Mouse (Mus musculus) embryonic facial prominence, embryonic 13.5 days (tissue): ENCODE measurements at regions not wholly inside any gene's neighbourhood (a gene's known extent, or its start where the extent isn't known, plus 50 kb on each side); places are given as distances from the start of the nearest gene placed in this dataset.

ENCODE experiments used
- ATAC-seq: fragments of 200-750 bp; cut with Nextera tagmentation; 2 replicates; pipeline ENCODE4 v1.8.0; 2017; ENCODE audit warnings: low read depth; ENCODE audit not compliant: insufficient number of reproducible peaks, insufficient read depth, low FRiP score, low TSS enrichment
- H3K27ac ChIP-seq: fragments of 300-500 bp; sonication (generic); 2 replicates; pipeline ENCODE4 v1.5.1; 2015; ENCODE audit warnings: moderate library complexity, mild to moderate bottlenecking, inconsistent platforms
- H3K27me3 ChIP-seq: fragments of 300-500 bp; sonication (generic); 2 replicates; pipeline ENCODE4 v1.6.1; 2015; ENCODE audit warnings: mild to moderate bottlenecking, inconsistent platforms
- H3K36me3 ChIP-seq: fragments of 300-500 bp; sonication (generic); 2 replicates; pipeline ENCODE4 v1.6.1; 2015; ENCODE audit warnings: mild to moderate bottlenecking, inconsistent platforms
- H3K4me1 ChIP-seq: fragments of 300-500 bp; sonication (generic); 2 replicates; pipeline ENCODE4 v1.6.1; 2015; ENCODE audit warnings: inconsistent platforms
- H3K4me2 ChIP-seq: fragments of 300-500 bp; sonication (generic); 2 replicates; pipeline ENCODE4 v1.6.1; 2015; ENCODE audit warnings: moderate library complexity, mild to moderate bottlenecking, inconsistent platforms
- H3K4me3 ChIP-seq: fragments of 300-500 bp; sonication (generic); 2 replicates; pipeline ENCODE4 v1.5.1; 2015; ENCODE audit warnings: mild to moderate bottlenecking, inconsistent platforms
- H3K9ac ChIP-seq: fragments of 300-500 bp; sonication (generic); 2 replicates; pipeline ENCODE4 v1.6.1; 2015; ENCODE audit warnings: mild to moderate bottlenecking, inconsistent platforms
- H3K9me3 ChIP-seq: fragments of 300-500 bp; sonication (generic); 2 replicates; pipeline ENCODE4 v1.6.1; 2016; ENCODE audit warnings: inconsistent platforms
- WGBS: fragments of 180-500 bp; shearing (Covaris S2); methylation state at CpG from one replicate; pipeline ENCODE4 v1.1.7; 2015; ENCODE audit warnings: mixed read lengths; 5-methylcytosine and 5-hydroxymethylcytosine counted together

- H3K4me3 ChIP-seq = no peak overlapping the region
- H3K9ac ChIP-seq = no peak overlapping the region
- no peak for ATAC-seq
- H3K36me3 ChIP-seq = no peaks in the 10 kb centered on the region
- H3K27me3 ChIP-seq = no peaks in the 10 kb centered on the region
- no peaks in the 10 kb centered on the region for H3K9me3 ChIP-seq
- H3K4me2 ChIP-seq = no peak overlapping the region
- no peak overlapping the region for H3K27ac ChIP-seq
- no peaks in the 10 kb centered on the region for H3K4me1 ChIP-seq
Observed at GRCm38 (mm10) chr4:26422084-26422483, 75.4 kb upstream of the Manea start.

GRCm38 (mm10) chr4:26404266-26404665 lies 57.6 kb upstream of the Manea start:
- ATAC-seq = no peak
- H3K27ac ChIP-seq = no peak overlapping the region
- H3K4me1 ChIP-seq = no peaks in the 10 kb centered on the region
- no peak overlapping the region for H3K4me3 ChIP-seq
- WGBS = 82% methylated on average over 2 of the region's 2 CpGs
- H3K27me3 ChIP-seq = no peaks in the 10 kb centered on the region
- H3K9ac ChIP-seq = no peak overlapping the region
- H3K36me3 ChIP-seq = no peaks in the 10 kb centered on the region
- H3K9me3 ChIP-seq = no peaks in the 10 kb centered on the region
- no peak overlapping the region for H3K4me2 ChIP-seq

GRCm38 (mm10) chr4:26402213-26402612 lies 55.5 kb upstream of the Manea start:
- H3K27me3 ChIP-seq = no peaks in the 10 kb centered on the region
- H3K4me2 ChIP-seq = no peak overlapping the region
- no peak for ATAC-seq
- no peak overlapping the region for H3K27ac ChIP-seq
- H3K36me3 ChIP-seq = no peaks in the 10 kb centered on the region
- no peaks in the 10 kb centered on the region for H3K9me3 ChIP-seq
- H3K9ac ChIP-seq = no peak overlapping the region
- H3K4me1 ChIP-seq = no peaks in the 10 kb centered on the region
- H3K4me3 ChIP-seq = no peak overlapping the region
